Mouse (Mus musculus): Measurements from ENCODE around the gene Zfp184. TPM values are rescaled to one million over a fixed set of nuclear protein-coding genes. Genes with fewer than 3 reads are reported as not detected.

The Zfp184 gene
- total and polyA plus RNA-seq, 3 experiments: 0.42 to 1.0 TPM; not detected in 1

DNA sequence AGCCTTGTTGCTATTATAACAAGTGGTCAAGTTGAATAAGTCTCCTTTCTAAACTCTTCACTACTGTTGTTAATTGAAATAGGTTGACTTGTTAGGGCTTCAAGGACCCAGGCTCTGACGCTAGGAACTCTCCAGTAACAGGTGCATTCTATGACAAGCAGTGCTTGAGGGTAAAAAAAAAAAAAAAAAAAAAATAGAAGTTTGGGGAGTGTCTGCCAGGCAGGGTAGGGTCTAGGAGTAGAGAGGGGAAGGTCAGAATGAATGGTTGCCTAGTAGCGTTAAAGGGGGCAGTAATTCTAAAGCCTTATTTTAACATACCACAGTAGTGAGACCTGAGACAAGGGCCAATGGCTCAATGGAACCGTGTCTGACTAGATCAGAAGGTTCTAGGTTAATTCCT, 53.5 kb downstream of the Zfp184 start:
- Histone ChIP-seq H3K9me3 (replicated peaks; ENCODE audit: insufficient read depth, low read length) (no peaks in the 10 kb centered on the region), H3K36me3 (ENCODE audit: control insufficient read depth in 1 of 2, insufficient read depth in 2 of 2, low read length in 2 of 2) (peaks cover 0 to 16% of the 10 kb centered on the region in 2 experiments; a peak in 2 of 4 replicates), H3K27ac (ENCODE audit: control insufficient read depth, low read depth, low read length) (no peak overlapping the region), H3K27me3 (ENCODE audit: control insufficient read depth in 1 of 2, insufficient read depth in 2 of 2, low read length in 2 of 2) (peaks cover 2 to 6% of the 10 kb centered on the region in 2 experiments; a peak in 3 of 4 replicates), H3K4me3 (ENCODE audit: control insufficient read depth in 1 of 2, insufficient read depth in 1 of 2, low read depth in 2 of 2, low read length in 2 of 2) (no peak overlapping the region), H3K9ac (ENCODE audit: control insufficient read depth, low read depth, low read length, poor library complexity, severe bottlenecking) (no peak overlapping the region), H3K79me2 (ENCODE audit: control insufficient read depth, insufficient read depth, low read length, poor library complexity) (no peaks in the 10 kb centered on the region), H3K4me1 (ENCODE audit: control insufficient read depth in 1 of 2, insufficient read depth in 2 of 2, low read length in 2 of 2) (peaks cover 0 to 24% of the 10 kb centered on the region in 2 experiments; a peak in 2 of 4 replicates)
- DNase-seq (ENCODE audit: low read depth, low spot score): no peak
- TF ChIP-seq ZNF384 (IDR thresholded peaks at IDR 0.05; ENCODE audit: low read depth, low read length) (peak; percentile 43), BHLHE40 (IDR thresholded peaks at IDR 0.05; ENCODE audit: borderline replicate concordance, low read depth, low read length) (no peak)

DNA sequence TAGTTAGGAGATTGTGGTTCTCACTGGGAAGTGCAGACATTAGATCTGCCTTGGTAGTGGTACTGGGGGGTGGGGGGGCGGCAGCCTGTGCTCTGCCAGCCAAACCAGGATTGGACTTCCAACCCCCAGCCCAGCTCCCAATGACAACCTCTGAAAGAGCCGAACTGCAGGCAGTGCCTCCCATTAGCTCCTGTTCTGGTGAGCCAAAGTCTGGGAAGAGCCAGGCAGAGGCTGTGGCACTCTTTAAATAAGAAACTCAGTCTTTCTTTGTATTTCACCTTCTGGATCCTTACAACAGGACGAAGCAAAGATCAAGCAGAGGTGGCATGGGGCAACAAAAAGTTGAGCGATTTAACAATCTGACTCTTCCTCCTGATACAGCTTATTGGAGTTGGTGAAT, 54.3 kb downstream of the Zfp184 start:
- TF ChIP-seq POLR2A (IDR thresholded peaks at IDR 0.05; ENCODE audit: control insufficient read depth in 1 of 2, insufficient read depth in 1 of 2, low read depth in 1 of 2, low read length in 2 of 2, poor library complexity in 1 of 2) (no peak), JUND (IDR thresholded peaks at IDR 0.05; ENCODE audit: low read depth, low read length) (no peak), BHLHE40 (IDR thresholded peaks at IDR 0.05; ENCODE audit: borderline replicate concordance, low read depth, low read length) (no peak), UBTF (IDR thresholded peaks at IDR 0.05; ENCODE audit: borderline replicate concordance, insufficient read depth, low read depth, low read length) (no peak), CHD1 (IDR thresholded peaks at IDR 0.05; ENCODE audit: low read depth, low read length) (no peak), NELFE (IDR thresholded peaks at IDR 0.05; ENCODE audit: low read depth, low read length) (no peak), TBP (IDR thresholded peaks at IDR 0.05; ENCODE audit: low read depth, low read length) (no peak), ZMIZ1 (IDR thresholded peaks at IDR 0.05; ENCODE audit: low read depth, low read length) (no peak), USF2 (IDR thresholded peaks at IDR 0.05; ENCODE audit: borderline replicate concordance in 1 of 2, insufficient read depth in 1 of 2, low read depth in 1 of 2, low read length in 2 of 2) (no peak), ETS1 (IDR thresholded peaks at IDR 0.05; ENCODE audit: low read depth, low read length) (no peak), TCF12 (IDR thresholded peaks at IDR 0.05; ENCODE audit: low read depth, low read length) (no peak), RCOR1 (IDR thresholded peaks at IDR 0.05; ENCODE audit: low read depth, low read length) (no peak), USF1 (IDR thresholded peaks at IDR 0.05; ENCODE audit: low read depth, low read length) (no peak)
- H3K79me2 ChIP-seq (ENCODE audit: control insufficient read depth, insufficient read depth, low read length, poor library complexity): no peaks in the 10 kb centered on the region
- DNase-seq (ENCODE audit: low read depth, low spot score): no peak
- H3K4me1 ChIP-seq (ENCODE audit: control insufficient read depth in 1 of 2, insufficient read depth in 2 of 2, low read length in 2 of 2): peaks cover 0 to 27% of the 10 kb centered on the region in 2 experiments; a peak in 2 of 4 replicates
- peaks cover 2 to 6% of the 10 kb centered on the region in 2 experiments; a peak in 3 of 4 replicates for H3K27me3 ChIP-seq (ENCODE audit: control insufficient read depth in 1 of 2, insufficient read depth in 2 of 2, low read length in 2 of 2)
- H3K9me3 ChIP-seq (replicated peaks; ENCODE audit: insufficient read depth, low read length): no peaks in the 10 kb centered on the region
- H3K4me3 ChIP-seq (ENCODE audit: control insufficient read depth in 1 of 2, insufficient read depth in 1 of 2, low read depth in 2 of 2, low read length in 2 of 2): no peak overlapping the region
- peaks cover 0 to 16% of the 10 kb centered on the region in 2 experiments; a peak in 2 of 4 replicates for H3K36me3 ChIP-seq (ENCODE audit: control insufficient read depth in 1 of 2, insufficient read depth in 2 of 2, low read length in 2 of 2)
- H3K27ac ChIP-seq (ENCODE audit: control insufficient read depth, low read depth, low read length): no peak overlapping the region
- H3K9ac ChIP-seq (ENCODE audit: control insufficient read depth, low read depth, low read length, poor library complexity, severe bottlenecking): no peak overlapping the region
